Mouse (Mus musculus) mouse embryonic stem cell (cell line): ENCODE data around the gene Srebf2.

Experiments
- in situ Hi-C, 2 experiments: fragments of 300-500 bp; cut with MboI; formaldehyde crosslinking; loops; 1 replicate in 1 of 2; 3 replicates in 1 of 2; pipeline ENCODE4 v1.14.3; 2019 to 2020; ENCODE audit warnings: low sequenced_read_pairs in 2 of 2, low pct_unique_long_range_greater_than_20kb in 1 of 2, mixed read lengths in 1 of 2; ENCODE audit not compliant: unreplicated experiment in 1 of 2

Gene Srebf2

GRCm38 (mm10) chr15:82215332-82216046, 68.5 kb downstream of the Srebf2 start:
- in situ Hi-C loops, result loop anchor here in 1 of 2 experiments (10.0 kb wide), 1 partner anchor 151 kb away; the partner anchor contains the start of gene Mei1

GRCm38 (mm10) chr15:82216142-82216827, 69.3 kb downstream of the Srebf2 start:
- in situ Hi-C loops, result loop anchor here in 1 of 2 experiments (10.0 kb wide), 1 partner anchor 151 kb away; the partner anchor contains the start of gene Mei1

GRCm38 (mm10) chr15:82217039-82217438, 70.1 kb downstream of the Srebf2 start:
- in situ Hi-C loops, result loop anchor here in 1 of 2 experiments (10.0 kb wide), 1 partner anchor 152 kb away; the partner anchor contains the start of gene Mei1

- in situ Hi-C loops, result loop anchor here in 1 of 2 experiments (10.0 kb wide), 1 partner anchor 153 kb away; the partner anchor contains the start of gene Mei1
Observed at GRCm38 (mm10) chr15:82217980-82218379, 71.0 kb downstream of the Srebf2 start.

- in situ Hi-C loops, result loop anchor here in 1 of 2 experiments (10.0 kb wide), 1 partner anchor 154 kb away; the partner anchor contains the start of gene Mei1
Observed at GRCm38 (mm10) chr15:82218778-82219666, 72.0 kb downstream of the Srebf2 start.

GRCm38 (mm10) chr15:82220003-82220675, 73.2 kb downstream of the Srebf2 start:
- in situ Hi-C loops, result loop anchor here (10.0 kb wide), 2 partner anchors 135 to 155 kb away; partner anchors contain the start of gene Mei1 (in 1 of the 2)

- in situ Hi-C loops, result loop anchor here (10.0 kb wide), 2 partner anchors 136 to 156 kb away; partner anchors contain the start of gene Mei1 (in 1 of the 2)
Observed at GRCm38 (mm10) chr15:82221104-82221860, 74.3 kb downstream of the Srebf2 start.

GRCm38 (mm10) chr15:82223251-82223650, 76.3 kb downstream of the Srebf2 start:
- in situ Hi-C loops, result loop anchor here (10.0 kb wide), 2 partner anchors 138 to 158 kb away; partner anchors contain the start of gene Mei1 (in 1 of the 2)

GRCm38 (mm10) chr15:82223657-82224601, 76.9 kb downstream of the Srebf2 start, which contains the start of gene Tnfrsf13c:
Gene Tnfrsf13c (minus strand): TSS chr15:82224369.
- in situ Hi-C loops, result loop anchor here (10.0 kb wide), 2 partner anchors 139 to 159 kb away; partner anchors contain the start of gene Mei1 (in 1 of the 2)

GRCm38 (mm10) chr15:82224602-82225215, 77.7 kb downstream of the Srebf2 start:
- in situ Hi-C loops, result loop anchor here (10.0 kb wide), 2 partner anchors 140 to 160 kb away; partner anchors contain the start of gene Mei1 (in 1 of the 2)

- in situ Hi-C loops, result loop anchor here (10.0 kb wide), 2 partner anchors 141 to 161 kb away; partner anchors contain the start of gene Mei1 (in 1 of the 2)
Observed at GRCm38 (mm10) chr15:82225769-82226168, 78.8 kb downstream of the Srebf2 start.

GRCm38 (mm10) chr15:82229542-82230045, 82.6 kb downstream of the Srebf2 start:
- in situ Hi-C loops, result loop anchor here (10.0 kb wide), 3 partner anchors 95 to 165 kb away; partner anchors contain the start of gene Mei1 (in 1 of the 2)

- in situ Hi-C loops, result loop anchor here in 1 of 2 experiments (10.0 kb wide), 1 partner anchor 95 kb away; no protein-coding TSS in a partner anchor
Observed at GRCm38 (mm10) chr15:82230098-82230611, 83.2 kb downstream of the Srebf2 start.

- in situ Hi-C loops, result loop anchor here in 1 of 2 experiments (10.0 kb wide), 1 partner anchor 96 kb away; no protein-coding TSS in a partner anchor
Observed at GRCm38 (mm10) chr15:82231100-82231499, 84.1 kb downstream of the Srebf2 start.
